ENCODE assay signal across 8 mouse cellular contexts in genomic region chr9:72640642-72641041, GRCm38 (mm10). TPM values are rescaled to one million over a fixed set of nuclear protein-coding genes. Genes with fewer than 3 reads are reported as not detected.
DNase-seq lines count a peak whose midpoint lies in the region; ATAC-seq and TF ChIP-seq lines count a peak whose summit lies in the region.

No protein-coding gene starts in this region.

- no peaks in the 10 kb centered on the region for H3K36me3 ChIP-seq in lung, embryonic 14.5 days (ENCODE audit: insufficient read depth)
- no peaks in the 10 kb centered on the region for H3K36me3 ChIP-seq in intestine, postnatal 0 days (ENCODE audit: control insufficient read depth, insufficient read depth)
- no peaks in the 10 kb centered on the region for H3K36me3 ChIP-seq in neural tube, embryonic 15.5 days

- H3K4me3 ChIP-seq in lung, embryonic 14.5 days (ENCODE audit: low read depth, low read length): peak overlapping the region; percentile 14; the same call in 1 of the 2 replicates
- H3K4me3 ChIP-seq in embryonic fibroblast, embryonic 13.5 days (ENCODE audit: insufficient read depth, low read length): no peak overlapping the region; the same call in 1 of the 2 replicates
- H3K4me3 ChIP-seq in intestine, postnatal 0 days (ENCODE audit: low read depth, low read length): peak overlapping the region; percentile 20; the same call in 1 of the 2 replicates
- H3K4me3 ChIP-seq in neural tube, embryonic 15.5 days (replicated peaks): no peak overlapping the region

- H3K9me3 ChIP-seq in lung, embryonic 14.5 days (ENCODE audit: low read depth, low read length): no peaks in the 10 kb centered on the region
- no peaks in the 10 kb centered on the region for H3K9me3 ChIP-seq in intestine, postnatal 0 days (ENCODE audit: control insufficient read depth)
- H3K9me3 ChIP-seq in neural tube, embryonic 15.5 days (replicated peaks): no peaks in the 10 kb centered on the region

- TF ChIP-seq CTCF in lung, embryonic 14.5 days (IDR thresholded peaks at IDR 0.05; ENCODE audit: low read depth): no peak
- no peak for TF ChIP-seq CTCF in embryonic fibroblast, embryonic 13.5 days (IDR thresholded peaks at IDR 0.05; ENCODE audit: borderline replicate concordance, insufficient read depth, low read length)
- TF ChIP-seq CTCF in intestine, postnatal 0 days (IDR thresholded peaks at IDR 0.05; ENCODE audit: low read depth): no peak

- DNase-seq in lung, embryonic 14.5 days: no peak
- no peak for DNase-seq in lung, adult 18-20 months
- no peak for DNase-seq in urinary bladder, adult 2 months (ENCODE audit: low spot score)
- DNase-seq in frontal cortex, postnatal 25 days (ENCODE audit: low spot score in 2 of 2): no peak
- DNase-seq in ovary, adult 18-20 months (ENCODE audit: low spot score): no peak

- no peak for ATAC-seq in lung, embryonic 14.5 days (ENCODE audit: insufficient read depth)
- no peak for ATAC-seq in intestine, postnatal 0 days
- 0 out of 2 replicates have a peak, but pooled peaks have one; percentile 16 for ATAC-seq in neural tube, embryonic 15.5 days (ENCODE audit: low FRiP score)

- peaks cover 32% of the 10 kb centered on the region for H3K4me1 ChIP-seq in lung, embryonic 14.5 days (ENCODE audit: insufficient read depth)
- H3K4me1 ChIP-seq in embryonic fibroblast, embryonic 13.5 days (ENCODE audit: control insufficient read depth, insufficient read depth, low read length): peaks cover 14% of the 10 kb centered on the region
- H3K4me1 ChIP-seq in intestine, postnatal 0 days (replicated peaks; ENCODE audit: control insufficient read depth, insufficient read depth, low read length): peaks cover 8% of the 10 kb centered on the region; the same call in 1 of the 2 replicates
- peaks cover 29% of the 10 kb centered on the region for H3K4me1 ChIP-seq in neural tube, embryonic 15.5 days

- H3K27me3 ChIP-seq in lung, embryonic 14.5 days (ENCODE audit: insufficient read depth, low read length): no peaks in the 10 kb centered on the region
- H3K27me3 ChIP-seq in intestine, postnatal 0 days (replicated peaks; ENCODE audit: control insufficient read depth, insufficient read depth, low read length): no peaks in the 10 kb centered on the region
- no peaks in the 10 kb centered on the region for H3K27me3 ChIP-seq in neural tube, embryonic 15.5 days (replicated peaks)

- H3K27ac ChIP-seq in lung, embryonic 14.5 days (ENCODE audit: low read depth): peak overlapping the region; percentile 100
- peak overlapping the region; percentile 99 for H3K27ac ChIP-seq in embryonic fibroblast, embryonic 13.5 days (ENCODE audit: insufficient read depth, low read length)
- peak overlapping the region; percentile 84 for H3K27ac ChIP-seq in intestine, postnatal 0 days (ENCODE audit: low read depth, low read length)
- peak overlapping the region; percentile 90 for H3K27ac ChIP-seq in neural tube, embryonic 15.5 days (replicated peaks)

- 15% methylated on average over 7 of the region's 7 CpGs for WGBS in lung, embryonic 14.5 days
- 12% methylated on average over 7 of the region's 7 CpGs for WGBS in intestine, postnatal 0 days
- WGBS in neural tube, embryonic 15.5 days: 17% methylated on average over 7 of the region's 7 CpGs

- H3K4me2 ChIP-seq in lung, embryonic 14.5 days: peak overlapping the region; percentile 62
- peak overlapping the region; percentile 57 for H3K4me2 ChIP-seq in intestine, postnatal 0 days (replicated peaks; ENCODE audit: low read depth)
- H3K4me2 ChIP-seq in neural tube, embryonic 15.5 days: peak overlapping the region; percentile 58

- H3K9ac ChIP-seq in lung, embryonic 14.5 days: peak overlapping the region; percentile 56
- no peak overlapping the region; the same call in 1 of the 2 replicates for H3K9ac ChIP-seq in intestine, postnatal 0 days (ENCODE audit: low read depth, low read length)
- H3K9ac ChIP-seq in neural tube, embryonic 15.5 days (replicated peaks): peak overlapping the region; percentile 53

- no peak; the same call in none of the 2 replicates for TF ChIP-seq POLR2A in embryonic fibroblast, embryonic 13.5 days (IDR thresholded peaks at IDR 0.05; ENCODE audit: low read depth, low read length)

RNA-seq across cellular contexts. Expression of gene Nedd4, which starts 21.5 kb away (rescaled TPM):
- 802 and 805 TPM in 2 replicates for polyA plus RNA-seq in lung, embryonic 14.5 days (2014; fragmentation: Nextera tagmentation; extraction: Ambion mirVana)
- polyA plus RNA-seq in embryonic fibroblast, embryonic 13.5 days (2011; ENCODE audit: insufficient read length, low read depth, missing spikeins): 1,359 and 1,364 TPM in 2 replicates
- polyA plus RNA-seq in intestine, postnatal 0 days (2015; fragmentation: Nextera tagmentation; extraction: Ambion mirVana): 142 and 160 TPM in 2 replicates
- 375 and 397 TPM in 2 replicates for polyA plus RNA-seq in neural tube, embryonic 15.5 days (2015; fragmentation: Nextera tagmentation; extraction: Ambion mirVana)
- polyA plus RNA-seq in urinary bladder, adult 2 months (2012; rRNA removed): 389 and 506 TPM in 2 replicates

Comparison
In these comparisons a context has a peak if more than half of its experiments do, and no peak if none do; other contexts are left out.
1. H3K4me3 ChIP-seq: peak in lung, embryonic 14.5 days (single experiment) and intestine, postnatal 0 days (single experiment); none in embryonic fibroblast, embryonic 13.5 days (single experiment) and neural tube, embryonic 15.5 days (single experiment).
2. Peak in every context shown above with its lines, with median percentiles within 50 percentile points of each other: H3K27ac ChIP-seq and H3K4me2 ChIP-seq.